Mouse (Mus musculus) liver (tissue): ENCODE results near the gene Cab39l.
"Not testable (repeated sequence)": the region's sequence is repeated elsewhere in the genome, so short reads cannot be mapped to it uniquely, and the experiment has no call there.

ENCODE experiments used
- DNase-seq: peaks from one replicate; pipeline ENCODE4 v3.0.0-alpha.2; 2020; ENCODE audit warnings: mixed read lengths

Cab39l gene

GRCm38 (mm10) chr14:59440558-59441471 lies at the start of gene Cab39l, which contains the start of gene Setdb2:
Cab39l (plus strand) TSS chr14:59440972.
Setdb2 (minus strand) TSS chr14:59440884.
- DNase-seq: peak; percentile 96

GRCm38 (mm10) chr14:59395281-59395680 lies 45.5 kb upstream of the Cab39l start, which contains the start of gene Phf11c:
Phf11c (minus strand) TSS chr14:59395381.
- no peak for DNase-seq

- DNase-seq: no peak
These were observed 43.8 kb upstream of the Cab39l start for GRCm38 (mm10) chr14:59396999-59397398.

GRCm38 (mm10) chr14:59414979-59415378 lies 25.8 kb upstream of the Cab39l start:
- DNase-seq: not testable (repeated sequence)

- DNase-seq: no peak
These were observed 22.6 kb upstream of the Cab39l start for GRCm38 (mm10) chr14:59418171-59418570.

- no peak for DNase-seq
These were observed 17.7 kb upstream of the Cab39l start for GRCm38 (mm10) chr14:59422912-59423663.

GRCm38 (mm10) chr14:59430556-59430955 lies 10.2 kb upstream of the Cab39l start:
- no peak for DNase-seq

- peak; percentile 9 for DNase-seq
These were observed 6.9 kb upstream of the Cab39l start for GRCm38 (mm10) chr14:59433902-59434301.

- DNase-seq: no peak
These were observed 5.6 kb upstream of the Cab39l start for GRCm38 (mm10) chr14:59435206-59435605.

- DNase-seq: no peak
These were observed 3.4 kb upstream of the Cab39l start for GRCm38 (mm10) chr14:59437398-59437797.

- no peak for DNase-seq
These were observed 2.3 kb upstream of the Cab39l start for GRCm38 (mm10) chr14:59438505-59438904.

- DNase-seq: no peak
These were observed 733 bp upstream of the Cab39l start for GRCm38 (mm10) chr14:59440039-59440438.

- peak; percentile 37 for DNase-seq
These were observed 667 bp downstream of the Cab39l start for GRCm38 (mm10) chr14:59441472-59441805.

GRCm38 (mm10) chr14:59445421-59445820 lies 4.6 kb downstream of the Cab39l start:
- DNase-seq: no peak

GRCm38 (mm10) chr14:59447981-59448380 lies 7.2 kb downstream of the Cab39l start:
- no peak for DNase-seq

- no peak for DNase-seq
These were observed 25.7 kb downstream of the Cab39l start for GRCm38 (mm10) chr14:59466503-59466902.

GRCm38 (mm10) chr14:59467798-59468197 lies 27.0 kb downstream of the Cab39l start:
- DNase-seq: no peak

- no peak for DNase-seq
These were observed 30.0 kb downstream of the Cab39l start for GRCm38 (mm10) chr14:59470781-59471180.

- no peak for DNase-seq
These were observed 37.9 kb downstream of the Cab39l start for GRCm38 (mm10) chr14:59478699-59479098.

- DNase-seq: no peak
These were observed 44.6 kb downstream of the Cab39l start for GRCm38 (mm10) chr14:59485247-59485810.

GRCm38 (mm10) chr14:59492376-59492775 lies 51.6 kb downstream of the Cab39l start:
- no peak for DNase-seq

- no peak for DNase-seq
These were observed 57.2 kb downstream of the Cab39l start for GRCm38 (mm10) chr14:59497928-59498327.

GRCm38 (mm10) chr14:59504831-59505230 lies 64.1 kb downstream of the Cab39l start:
- DNase-seq: no peak
